Mouse (Mus musculus): Measurements from ENCODE around the gene Icam1. TPM values are rescaled to one million over a fixed set of nuclear protein-coding genes. Genes with fewer than 3 reads are reported as not detected.

The Icam1 gene
- polyA plus RNA-seq, 1 experiment from 2014 or later: 1.4 TPM

- Histone ChIP-seq H3K4me3 (ENCODE audit: low read depth, low read length) (no peak overlapping the region), H3K27ac (ENCODE audit: low read depth, low read length) (no peak overlapping the region), H3K4me1 (ENCODE audit: control insufficient read depth, insufficient read depth, low read length) (peaks cover 12% of the 10 kb centered on the region), H3K9ac (replicated peaks; ENCODE audit: low read depth, low read length) (no peak overlapping the region), H3K27me3 (ENCODE audit: control insufficient read depth, insufficient read depth, low read length) (no peaks in the 10 kb centered on the region), H3K4me2 (ENCODE audit: low read depth, low read length) (no peak overlapping the region), H3K36me3 (ENCODE audit: control insufficient read depth, insufficient read depth, low read length) (peaks cover 58% of the 10 kb centered on the region), H3K9me3 (ENCODE audit: control insufficient read depth, low read length) (no peaks in the 10 kb centered on the region)
- ATAC-seq (ENCODE audit: low read depth): no peak
- 90% methylated on average over 3 of the region's 3 CpGs for WGBS
Measured at GRCm38 (mm10) chr9:21075625-21076024, 59.8 kb downstream of the Icam1 start.

MicroRNAs within 50 kb of the gene (microRNA counts, 519-probe panel; counts per million panel counts)
- microRNA mmu-miR-1900: not detected

Small RNA genes within 50 kb of the gene (microRNA-seq; reads per million reads assigned to microRNA genes)
- gene Mir1900 (not detected), gene Mir7082 (0.85 reads per million)

Other genes starting within 250 kb of the Icam1 start
- gene Col5a3, start 200.9 kb upstream of the Icam1 start, polyA plus RNA-seq (2014; fragmentation: Nextera tagmentation; extraction: Ambion mirVana): 0.76 and 0.98 TPM in 2 replicates
- gene Rdh8, start 197.5 kb upstream of the Icam1 start, polyA plus RNA-seq (2014; fragmentation: Nextera tagmentation; extraction: Ambion mirVana): not detected in 2 replicates
- gene A230050P20Rik, start 147.3 kb upstream of the Icam1 start, polyA plus RNA-seq (2014; fragmentation: Nextera tagmentation; extraction: Ambion mirVana): 4.3 and 7.2 TPM in 2 replicates
- 11.1 and 14.5 TPM in 2 replicates for gene Angptl6, start 136.3 kb upstream of the Icam1 start, polyA plus RNA-seq (2014; fragmentation: Nextera tagmentation; extraction: Ambion mirVana)
- gene Ppan, start 127.8 kb upstream of the Icam1 start, polyA plus RNA-seq (2014; fragmentation: Nextera tagmentation; extraction: Ambion mirVana): 41.7 and 49.0 TPM in 2 replicates
- 226 and 228 TPM in 2 replicates for gene Eif3g, start 117.4 kb upstream of the Icam1 start, polyA plus RNA-seq (2014; fragmentation: Nextera tagmentation; extraction: Ambion mirVana)
- gene Dnmt1, start 56.1 kb upstream of the Icam1 start, polyA plus RNA-seq (2014; fragmentation: Nextera tagmentation; extraction: Ambion mirVana): 41.1 and 42.7 TPM in 2 replicates
- 7.4 and 8.7 TPM in 2 replicates for gene S1pr2, start 39.2 kb upstream of the Icam1 start, polyA plus RNA-seq (2014; fragmentation: Nextera tagmentation; extraction: Ambion mirVana)
- gene Mrpl4, start 13.2 kb upstream of the Icam1 start, polyA plus RNA-seq (2014; fragmentation: Nextera tagmentation; extraction: Ambion mirVana): 103 and 115 TPM in 2 replicates
- gene Icam4, start 13.4 kb downstream of the Icam1 start, polyA plus RNA-seq (2014; fragmentation: Nextera tagmentation; extraction: Ambion mirVana): 0.27 TPM in 1 of 2 replicates, not detected in the other
- gene Icam5, start 16.1 kb downstream of the Icam1 start, polyA plus RNA-seq (2014; fragmentation: Nextera tagmentation; extraction: Ambion mirVana): 1.3 and 1.6 TPM in 2 replicates
- gene Zglp1, start 51.1 kb downstream of the Icam1 start, polyA plus RNA-seq (2014; fragmentation: Nextera tagmentation; extraction: Ambion mirVana): 1.2 and 2.7 TPM in 2 replicates
- gene Gm49373, start 57.1 kb downstream of the Icam1 start, polyA plus RNA-seq (2014; fragmentation: Nextera tagmentation; extraction: Ambion mirVana): 1.7 and 1.8 TPM in 2 replicates
- 62.7 and 73.5 TPM in 2 replicates for gene Fdx1l, start 57.6 kb downstream of the Icam1 start, polyA plus RNA-seq (2014; fragmentation: Nextera tagmentation; extraction: Ambion mirVana)
- 0.88 and 1.5 TPM in 2 replicates for gene Gm38431, start 76.0 kb downstream of the Icam1 start, polyA plus RNA-seq (2014; fragmentation: Nextera tagmentation; extraction: Ambion mirVana)
- 29.4 and 35.2 TPM in 2 replicates for gene Raver1, start 76.0 kb downstream of the Icam1 start, polyA plus RNA-seq (2014; fragmentation: Nextera tagmentation; extraction: Ambion mirVana)
- gene Tyk2, start 115.3 kb downstream of the Icam1 start, polyA plus RNA-seq (2014; fragmentation: Nextera tagmentation; extraction: Ambion mirVana): 7.9 and 10.2 TPM in 2 replicates
- gene Cdc37, start 134.0 kb downstream of the Icam1 start, polyA plus RNA-seq (2014; fragmentation: Nextera tagmentation; extraction: Ambion mirVana): 190 and 219 TPM in 2 replicates
- gene Pde4a, start 149.7 kb downstream of the Icam1 start, polyA plus RNA-seq (2014; fragmentation: Nextera tagmentation; extraction: Ambion mirVana): 27.5 and 35.3 TPM in 2 replicates
- 34.2 and 43.6 TPM in 2 replicates for gene Keap1, start 223.4 kb downstream of the Icam1 start, polyA plus RNA-seq (2014; fragmentation: Nextera tagmentation; extraction: Ambion mirVana)
- 4.2 and 5.0 TPM in 2 replicates for gene S1pr5, start 232.5 kb downstream of the Icam1 start, polyA plus RNA-seq (2014; fragmentation: Nextera tagmentation; extraction: Ambion mirVana)
- 50.4 and 50.5 TPM in 2 replicates for gene Atg4d, start 249.3 kb downstream of the Icam1 start, polyA plus RNA-seq (2014; fragmentation: Nextera tagmentation; extraction: Ambion mirVana)